Mouse (Mus musculus): ENCODE data around the gene Tex28.
A peak's percentile ranks its signal among the peaks of the same experiment; 100 is the strongest.

DNA sequence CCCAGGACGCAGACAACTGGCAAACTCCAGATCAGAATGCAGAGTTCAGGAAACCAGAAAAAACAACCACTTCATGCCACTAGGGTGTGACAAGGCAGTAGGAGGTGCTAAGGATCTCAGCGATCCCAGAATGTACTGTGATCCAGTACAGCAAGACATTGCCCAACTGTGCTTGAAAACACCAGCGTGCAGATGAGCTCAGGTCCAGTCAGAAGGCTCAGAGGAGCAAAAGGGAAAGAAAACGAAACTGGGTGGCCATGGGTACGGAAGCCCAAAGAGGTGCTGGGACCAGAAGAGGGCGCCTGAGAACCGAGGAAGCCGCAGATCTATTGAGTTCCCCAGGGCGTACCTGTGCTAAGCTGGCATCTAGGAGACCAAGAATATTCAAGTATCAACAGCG is 52.1 kb downstream of the Tex28 start:
- TF ChIP-seq CTCF (IDR thresholded peaks at IDR 0.05; ENCODE audit: extremely low read depth, insufficient read depth, low read length) (peak; percentile 48), POLR2A (IDR thresholded peaks at IDR 0.05; ENCODE audit: extremely low read depth, insufficient read depth, low read length) (no peak)

Data from cortical plate, adult 2 months (tissue).